Mouse (Mus musculus) E14TG2a.4 (cell line): ENCODE results near the gene Pdia3.
A peak's percentile ranks its signal among the peaks of the same experiment; 100 is the strongest.
"Not testable (repeated sequence)": the region's sequence is repeated elsewhere in the genome, so short reads cannot be mapped to it uniquely, and the experiment has no call there.

Experiments used
- H3K27me3 ChIP-seq: 2 replicates; pipeline ENCODE4 v1.6.1; 2014; ENCODE audit warnings: low read length, control low read depth; ENCODE audit not compliant: insufficient read depth
- H3K36me3 ChIP-seq: 2 replicates; pipeline ENCODE4 v1.6.1; 2014; ENCODE audit warnings: low read length, control low read depth; ENCODE audit not compliant: insufficient read depth
- H3K4me1 ChIP-seq: replicated peaks from 2 replicates; pipeline ENCODE4 v1.6.1; 2014; ENCODE audit warnings: low read depth, low read length, control low read depth
- H3K4me3 ChIP-seq: replicated peaks from 2 replicates; pipeline ENCODE4 v1.5.1; 2014; ENCODE audit warnings: mild to moderate bottlenecking, low read length
- H3K9me3 ChIP-seq: 2 replicates; pipeline ENCODE4 v1.6.1; 2014; ENCODE audit warnings: low read length, control low read depth
- CTCF ChIP-seq: conservative IDR thresholded peaks from 2 replicates; pipeline ENCODE4 v1.5.1; 2014; ENCODE audit warnings: low read length
- NANOG ChIP-seq: IDR thresholded peaks from 2 replicates; pipeline ENCODE4 v1.6.1; 2014; ENCODE audit warnings: borderline replicate concordance, low read length, mixed read lengths
- POU5F1 ChIP-seq: IDR thresholded peaks from 2 replicates; pipeline ENCODE4 v1.6.1; 2014; ENCODE audit warnings: low read length, borderline replicate concordance

Pdia3 gene

GRCm38 (mm10) chr2:121455534-121455933 lies 42.0 kb downstream of the Pdia3 start:
- no peaks in the 10 kb centered on the region for H3K9me3 ChIP-seq

GRCm38 (mm10) chr2:121456692-121457642 lies 43.4 kb downstream of the Pdia3 start, which contains the start of gene Serinc4:
Serinc4 (minus strand) TSS chr2:121456781.
- peak within 1 kb of the TSS; percentile 92 for H3K4me3 ChIP-seq
- H3K9me3 ChIP-seq: no peaks in the 10 kb centered on the region
- H3K27me3 ChIP-seq: no peaks in the 10 kb centered on the region
- peaks cover 57% of the 10 kb centered on the region for H3K4me1 ChIP-seq
- no peak for TF ChIP-seq POU5F1
- TF ChIP-seq NANOG: no peak
- H3K36me3 ChIP-seq: peaks cover 72% of the 10 kb centered on the region

More at GRCm38 (mm10) chr2:121455534-121455933, 42.0 kb downstream of the Pdia3 start:
- Histone ChIP-seq H3K4me3 (no peak overlapping the region), H3K4me1 (peaks cover 68% of the 10 kb centered on the region), H3K27me3 (no peaks in the 10 kb centered on the region), H3K36me3 (peaks cover 78% of the 10 kb centered on the region)
- TF ChIP-seq POU5F1 (no peak), CTCF (no peak), NANOG (no peak)

GRCm38 (mm10) chr2:121460071-121460470 lies 46.5 kb downstream of the Pdia3 start:
- Histone ChIP-seq H3K9me3 (no peaks in the 10 kb centered on the region), H3K27me3 (no peaks in the 10 kb centered on the region), H3K4me1 (peaks cover 31% of the 10 kb centered on the region), H3K36me3 (peaks cover 41% of the 10 kb centered on the region), H3K4me3 (no peak overlapping the region)
- TF ChIP-seq POU5F1 (no peak), CTCF (no peak), NANOG (peak; percentile 29; the same call in 1 of the 2 replicates)

- H3K36me3 ChIP-seq: peaks cover 14% of the 10 kb centered on the region
- not testable (repeated sequence) for H3K4me3 ChIP-seq, H3K4me1 ChIP-seq, H3K27me3 ChIP-seq, H3K9me3 ChIP-seq
These were observed 55.4 kb downstream of the Pdia3 start for GRCm38 (mm10) chr2:121468982-121469381.

- H3K36me3 ChIP-seq: peaks cover 14% of the 10 kb centered on the region
These were observed 59.2 kb downstream of the Pdia3 start for GRCm38 (mm10) chr2:121472783-121473182.

GRCm38 (mm10) chr2:121473301-121474179 lies 60.0 kb downstream of the Pdia3 start, which contains the start of gene Mfap1b:
Mfap1b (minus strand) TSS chr2:121474067.
- H3K9me3 ChIP-seq, H3K27me3 ChIP-seq: not testable (repeated sequence)
- H3K36me3 ChIP-seq: peaks cover 12% of the 10 kb centered on the region
- H3K4me3 ChIP-seq: peak within 1 kb of the TSS; percentile 78
- peaks cover 16% of the 10 kb centered on the region for H3K4me1 ChIP-seq

More at GRCm38 (mm10) chr2:121472783-121473182, 59.2 kb downstream of the Pdia3 start:
- H3K27me3 ChIP-seq, H3K9me3 ChIP-seq: not testable (repeated sequence)
- H3K4me1 ChIP-seq: peaks cover 16% of the 10 kb centered on the region
- TF ChIP-seq CTCF: 0 out of 2 replicates have a peak, but pooled peaks have one; percentile 7
- peak overlapping the region; percentile 78 for H3K4me3 ChIP-seq

- no peaks in the 10 kb centered on the region for H3K9me3 ChIP-seq
- peaks cover 12% of the 10 kb centered on the region for H3K36me3 ChIP-seq
- peak overlapping the region; percentile 78 for H3K4me3 ChIP-seq
- no peak for TF ChIP-seq NANOG
- no peak for TF ChIP-seq CTCF
- no peak for TF ChIP-seq POU5F1
- peaks cover 16% of the 10 kb centered on the region for H3K4me1 ChIP-seq
- H3K27me3 ChIP-seq: no peaks in the 10 kb centered on the region
These were observed 60.6 kb downstream of the Pdia3 start for GRCm38 (mm10) chr2:121474180-121474535.

- H3K9me3 ChIP-seq, H3K27me3 ChIP-seq, H3K4me3 ChIP-seq: not testable (repeated sequence)
- peaks cover 16% of the 10 kb centered on the region for H3K4me1 ChIP-seq
- H3K36me3 ChIP-seq: peaks cover 12% of the 10 kb centered on the region
These were observed 61.7 kb downstream of the Pdia3 start for GRCm38 (mm10) chr2:121475306-121475705.
